In genomic region chr4:34688021-34688420, GRCm38 (mm10) we compare ENCODE assay signal across 9 mouse cellular contexts. TPM values are rescaled to one million over a fixed set of nuclear protein-coding genes. Genes with fewer than 3 reads are reported as not detected.
A peak's percentile ranks its signal among the peaks of the same experiment; 100 is the strongest.
DNase-seq lines count a peak whose midpoint lies in the region; ATAC-seq and TF ChIP-seq lines count a peak whose summit lies in the region.
"Had no signal": no experiment of that assay in that cellular context is flagged by ENCODE, and none has a peak within 500 bp of the region (broad histone marks: within the 10 kb centered on the region; RNA-seq: fewer than 3 reads in every experiment).

No protein-coding gene starts in this region.

- no peaks in the 10 kb centered on the region for H3K9me3 ChIP-seq in limb, embryonic 12.5 days
- no peaks in the 10 kb centered on the region for H3K9me3 ChIP-seq in limb, embryonic 10.5 days (replicated peaks)
- no peaks in the 10 kb centered on the region for H3K9me3 ChIP-seq in hindbrain, postnatal 0 days (ENCODE audit: low read length)
- H3K9me3 ChIP-seq in midbrain, postnatal 0 days (ENCODE audit: low read length), result no peaks in the 10 kb centered on the region

- H3K4me3 ChIP-seq in cerebellum, adult 2 months (replicated peaks; ENCODE audit: insufficient read depth, low read depth, low read length), result peak overlapping the region; percentile 29
- H3K4me3 ChIP-seq in limb, embryonic 12.5 days (replicated peaks), result no peak overlapping the region
- no peak overlapping the region for H3K4me3 ChIP-seq in limb, embryonic 10.5 days
- H3K4me3 ChIP-seq in hindbrain, postnatal 0 days (ENCODE audit: low read length), result no peak overlapping the region
- H3K4me3 ChIP-seq in midbrain, postnatal 0 days (ENCODE audit: low read depth, low read length), result no peak overlapping the region

- H3K36me3 ChIP-seq in limb, embryonic 12.5 days, result no peaks in the 10 kb centered on the region
- H3K36me3 ChIP-seq in limb, embryonic 10.5 days, result no peaks in the 10 kb centered on the region
- H3K36me3 ChIP-seq in hindbrain, postnatal 0 days (ENCODE audit: insufficient read depth, low read length), result no peaks in the 10 kb centered on the region; the same call in 1 of the 2 replicates
- no peaks in the 10 kb centered on the region; the same call in 1 of the 2 replicates for H3K36me3 ChIP-seq in midbrain, postnatal 0 days (ENCODE audit: insufficient read depth, low read length)

- TF ChIP-seq CTCF in cerebellum, adult 2 months (IDR thresholded peaks at IDR 0.05; ENCODE audit: borderline replicate concordance, insufficient read depth, low read depth, low read length), result no peak
- no peak for TF ChIP-seq CTCF in hindbrain, postnatal 0 days (IDR thresholded peaks at IDR 0.05; ENCODE audit: low read depth)
- TF ChIP-seq CTCF in midbrain, postnatal 0 days (IDR thresholded peaks at IDR 0.05), result no peak

- no peak overlapping the region for H3K27ac ChIP-seq in cerebellum, adult 2 months (ENCODE audit: insufficient read depth, low read length)
- H3K27ac ChIP-seq in limb, embryonic 12.5 days, result no peak overlapping the region
- no peak overlapping the region for H3K27ac ChIP-seq in limb, embryonic 10.5 days
- no peak overlapping the region for H3K27ac ChIP-seq in hindbrain, postnatal 0 days
- H3K27ac ChIP-seq in midbrain, postnatal 0 days (ENCODE audit: low read depth, low read length), result peak overlapping the region; percentile 27; the same call in 1 of the 2 replicates

- intact Hi-C loops in left cerebral cortex, postnatal 10 days (cut with DNase I), result loop anchor here (5.0 kb wide), 2 partner anchors 89 to 229 kb away; partner anchors contain the start of gene Smim8

- ATAC-seq in limb, embryonic 12.5 days (ENCODE audit: insufficient number of reproducible peaks, insufficient read depth, low FRiP score, low TSS enrichment, low read depth), result no peak
- no peak for ATAC-seq in hindbrain, postnatal 0 days
- ATAC-seq in midbrain, postnatal 0 days (ENCODE audit: low FRiP score), result no peak

- WGBS in cerebellum, adult 2 months, result 78% methylated on average over 3 of the region's 3 CpGs
- 87% methylated on average over 3 of the region's 3 CpGs for WGBS in limb, embryonic 12.5 days
- WGBS in limb, embryonic 10.5 days, result 86% methylated on average over 3 of the region's 3 CpGs
- WGBS in hindbrain, postnatal 0 days, result 66% methylated on average over 3 of the region's 3 CpGs
- 50% methylated on average over 3 of the region's 3 CpGs for WGBS in midbrain, postnatal 0 days

- H3K4me1 ChIP-seq in cerebellum, adult 2 months (ENCODE audit: control insufficient read depth, insufficient read depth, low read length), result peaks cover 2% of the 10 kb centered on the region; the same call in 1 of the 2 replicates
- H3K4me1 ChIP-seq in limb, embryonic 12.5 days (replicated peaks), result peaks cover 14% of the 10 kb centered on the region
- peaks cover 22% of the 10 kb centered on the region for H3K4me1 ChIP-seq in limb, embryonic 10.5 days
- H3K4me1 ChIP-seq in hindbrain, postnatal 0 days (ENCODE audit: insufficient read depth, low read length), result 0 out of 2 replicates have a peak, but pooled peaks cover 3% of the 10 kb centered on the region
- no peaks in the 10 kb centered on the region for H3K4me1 ChIP-seq in midbrain, postnatal 0 days (ENCODE audit: insufficient read depth, low read length)

- H3K9ac ChIP-seq in limb, embryonic 12.5 days (replicated peaks), result no peak overlapping the region
- no peak overlapping the region for H3K9ac ChIP-seq in hindbrain, postnatal 0 days (replicated peaks; ENCODE audit: low read length)
- H3K9ac ChIP-seq in midbrain, postnatal 0 days (replicated peaks; ENCODE audit: low read length, poor library complexity, severe bottlenecking), result no peak overlapping the region

- TF ChIP-seq POLR2A in cerebellum, adult 2 months (IDR thresholded peaks at IDR 0.05; ENCODE audit: borderline replicate concordance, insufficient read depth, low read length), result no peak

- no peak for DNase-seq in cerebellum, adult 2 months
- DNase-seq in cerebellum, adult 18-20 months, result no peak
- DNase-seq in limb, embryonic 10.5 days (ENCODE audit: low spot score), result no peak
- DNase-seq in hindbrain, postnatal 0 days (ENCODE audit: low spot score), result no peak
- no peak for DNase-seq in midbrain, postnatal 0 days (ENCODE audit: low spot score)
- DNase-seq in thymus, postnatal 36 days, result no peak
- DNase-seq in left cerebral cortex, postnatal 10 days (ENCODE audit: extremely low spot score in 1 of 2, low spot score in 2 of 2), result no peak
- DNase-seq: gastrocnemius, adult 2 months had no signal

- no peaks in the 10 kb centered on the region for H3K27me3 ChIP-seq in cerebellum, adult 2 months (ENCODE audit: control insufficient read depth, insufficient read depth, low read length)
- H3K27me3 ChIP-seq in limb, embryonic 12.5 days, result no peaks in the 10 kb centered on the region
- H3K27me3 ChIP-seq in limb, embryonic 10.5 days (ENCODE audit: low read depth, poor library complexity, severe bottlenecking), result no peaks in the 10 kb centered on the region
- no peaks in the 10 kb centered on the region for H3K27me3 ChIP-seq in hindbrain, postnatal 0 days (ENCODE audit: insufficient read depth, low read length)
- H3K27me3 ChIP-seq in midbrain, postnatal 0 days (ENCODE audit: insufficient read depth, low read length), result no peaks in the 10 kb centered on the region

- H3K4me2 ChIP-seq in limb, embryonic 12.5 days, result peak overlapping the region; percentile 55; the same call in 1 of the 2 replicates
- peak overlapping the region; percentile 60 for H3K4me2 ChIP-seq in hindbrain, postnatal 0 days (ENCODE audit: low read depth, low read length)
- peak overlapping the region; percentile 50; the same call in 1 of the 2 replicates for H3K4me2 ChIP-seq in midbrain, postnatal 0 days (ENCODE audit: low read depth, low read length, poor library complexity, severe bottlenecking)

RNA-seq across cellular contexts. Expression of gene Slc35a1, which starts 0.8 kb away (rescaled TPM):
- 19.2 and 20.9 TPM in 2 replicates for polyA plus RNA-seq in cerebellum, adult 2 months (2012; rRNA removed)
- 46.6 and 49.9 TPM in 2 replicates for polyA plus RNA-seq in limb, embryonic 12.5 days (2016; fragmentation: Nextera tagmentation; extraction: Ambion mirVana)
- polyA plus RNA-seq in limb, embryonic 10.5 days (2016; fragmentation: Nextera tagmentation; extraction: Ambion mirVana), result 57.5 and 58.1 TPM in 2 replicates
- total RNA-seq in hindbrain, postnatal 0 days (2014; rRNA removed), result 22.2 and 23.3 TPM in 2 replicates
- polyA plus RNA-seq in hindbrain, postnatal 0 days (2015; fragmentation: Nextera tagmentation; extraction: Ambion mirVana), result 34.0 and 36.8 TPM in 2 replicates
- total RNA-seq in midbrain, postnatal 0 days (2014; rRNA removed), result 19.8 and 22.2 TPM in 2 replicates
- polyA plus RNA-seq in midbrain, postnatal 0 days (2015; fragmentation: Nextera tagmentation; extraction: Ambion mirVana), result 32.9 and 35.7 TPM in 2 replicates
- 10 to 100 TPM; 25.6 to 26.2 TPM for total RNA-seq in left cerebral cortex, postnatal 10 days (2021)

RNA-seq across cellular contexts. Expression of gene Cfap206, which starts 42.0 kb away (rescaled TPM):
- 0.59 and 1.2 TPM in 2 replicates for polyA plus RNA-seq in cerebellum, adult 2 months (2012; rRNA removed)
- 0.20 and 0.26 TPM in 2 replicates for polyA plus RNA-seq in limb, embryonic 12.5 days (2016; fragmentation: Nextera tagmentation; extraction: Ambion mirVana)
- polyA plus RNA-seq in limb, embryonic 10.5 days (2016; fragmentation: Nextera tagmentation; extraction: Ambion mirVana), result 0.28 and 0.33 TPM in 2 replicates
- total RNA-seq in hindbrain, postnatal 0 days (2014; rRNA removed), result 2.2 and 9.7 TPM in 2 replicates
- 4.8 TPM in 2 replicates for polyA plus RNA-seq in hindbrain, postnatal 0 days (2015; fragmentation: Nextera tagmentation; extraction: Ambion mirVana)
- total RNA-seq in midbrain, postnatal 0 days (2014; rRNA removed), result 2.1 and 7.0 TPM in 2 replicates
- polyA plus RNA-seq in midbrain, postnatal 0 days (2015; fragmentation: Nextera tagmentation; extraction: Ambion mirVana), result 2.5 and 2.9 TPM in 2 replicates
- total RNA-seq in left cerebral cortex, postnatal 10 days (2021), result 1 to 10 TPM; 2.8 to 4.3 TPM
- total RNA-seq: gastrocnemius, adult 2 months had no signal
